Mouse (Mus musculus) urinary bladder, adult 2 months (tissue): ENCODE results near the gene Tmem104. TPM values are rescaled to one million over a fixed set of nuclear protein-coding genes. Genes with fewer than 3 reads are reported as not detected.

Experiments
- DNase-seq: peaks from one replicate; pipeline ENCODE4 v3.0.0; 2022; ENCODE audit warnings: low spot score
- polyA plus RNA-seq: library from polyadenylated mRNA; depleted of rRNA; stranded (reverse); fragments of >200 nt; gene quantifications from 2 replicates; pipeline ENCODE4 v1.2.3, GENCODE M21; 2012

The Tmem104 gene
- polyA plus RNA-seq, 1 experiment = 7.0 TPM

GRCm38 (mm10) chr11:115198932-115199384 is 11.7 kb downstream of the Tmem104 start:
- no peak for DNase-seq

GRCm38 (mm10) chr11:115200520-115200919 is 13.2 kb downstream of the Tmem104 start:
- DNase-seq = no peak

- peak; percentile 62 for DNase-seq
Measured at GRCm38 (mm10) chr11:115202316-115202715, 15.0 kb downstream of the Tmem104 start.

DNA sequence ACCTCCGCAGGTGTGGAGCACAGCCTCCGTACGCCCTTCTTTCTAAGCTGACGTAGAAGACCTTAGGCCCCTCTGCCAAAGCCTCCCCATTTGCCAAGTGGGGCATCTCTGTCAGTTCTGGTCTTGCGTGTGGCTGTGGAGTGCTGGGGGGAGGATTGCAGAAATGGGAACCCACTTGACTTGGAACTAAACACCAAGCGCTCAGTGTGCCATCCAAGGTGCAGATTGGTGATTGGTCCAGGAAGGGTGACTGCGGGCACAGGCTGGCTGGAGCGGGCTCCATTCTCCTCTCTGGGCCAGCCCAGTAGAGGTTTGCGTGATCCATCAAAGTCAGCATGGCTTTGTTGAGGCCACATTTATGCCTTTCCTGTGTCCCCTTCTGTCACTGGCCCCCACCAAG is 15.5 kb downstream of the Tmem104 start:
- DNase-seq = no peak

DNA sequence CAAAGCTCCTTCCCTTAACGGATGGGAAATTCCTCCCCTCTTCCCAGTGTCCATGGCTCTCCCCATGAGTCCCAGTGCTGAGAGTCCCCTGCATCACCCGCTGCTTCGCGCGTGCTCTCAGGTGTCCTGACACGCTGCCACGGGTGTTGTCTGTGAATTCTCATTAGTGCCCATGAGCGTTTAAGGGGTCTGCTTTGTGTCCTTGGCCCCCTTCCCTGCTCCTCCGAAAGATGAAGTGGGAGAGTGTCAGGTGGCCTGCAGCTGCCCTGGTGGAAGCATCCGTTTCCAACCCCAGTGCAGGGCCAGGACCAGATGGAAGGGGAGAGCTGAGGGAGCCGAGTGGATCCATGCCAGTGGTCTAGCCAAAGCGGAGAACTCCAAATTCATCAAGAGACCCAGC is 20.8 kb downstream of the Tmem104 start:
- DNase-seq = no peak

DNA sequence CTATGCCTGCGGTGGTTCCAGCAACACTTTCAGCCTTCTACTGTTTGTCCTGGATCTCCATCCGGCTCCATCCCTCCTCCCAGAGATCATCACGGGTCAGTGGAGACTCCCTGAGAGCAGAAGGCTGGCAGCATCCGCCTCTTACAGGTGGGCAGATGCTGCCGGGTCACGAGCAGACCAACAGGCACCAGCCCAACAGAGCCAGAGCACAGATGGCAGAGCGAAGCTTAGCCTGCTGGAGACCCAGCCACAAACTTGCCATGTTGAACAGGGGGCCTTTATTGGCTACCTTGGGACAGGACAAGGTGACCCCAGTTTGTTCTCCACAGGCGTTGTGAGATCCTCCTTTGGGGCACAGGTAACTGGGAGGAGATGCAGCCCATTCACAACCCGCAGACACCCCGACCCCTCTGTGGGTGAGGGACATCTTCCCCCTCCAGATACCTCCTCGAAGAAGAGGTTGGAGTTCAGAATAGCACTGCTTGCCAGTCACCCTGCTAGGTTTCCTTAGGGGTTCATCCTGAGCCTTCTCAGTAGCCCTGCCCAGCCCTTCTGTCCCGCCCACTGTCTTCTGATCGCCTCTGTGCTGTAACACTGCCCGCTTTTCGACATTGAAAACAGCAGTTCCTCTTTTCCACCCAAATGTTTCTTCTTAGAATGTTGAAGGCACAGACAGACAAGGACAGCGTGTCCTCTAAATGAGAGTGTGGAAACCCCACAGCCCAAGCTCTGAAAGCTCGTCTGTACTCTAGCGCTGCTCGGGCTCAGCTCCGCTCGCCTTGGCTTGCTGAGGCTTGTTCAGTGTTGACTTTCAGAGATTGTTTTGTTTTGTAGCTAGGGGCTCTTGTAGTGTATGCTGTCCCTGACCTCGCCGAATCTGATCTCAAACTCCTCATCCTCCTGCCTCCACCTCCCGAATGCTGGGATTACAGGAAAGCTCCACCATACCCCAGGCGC is 21.8 kb downstream of the Tmem104 start:
- no peak for DNase-seq

DNA sequence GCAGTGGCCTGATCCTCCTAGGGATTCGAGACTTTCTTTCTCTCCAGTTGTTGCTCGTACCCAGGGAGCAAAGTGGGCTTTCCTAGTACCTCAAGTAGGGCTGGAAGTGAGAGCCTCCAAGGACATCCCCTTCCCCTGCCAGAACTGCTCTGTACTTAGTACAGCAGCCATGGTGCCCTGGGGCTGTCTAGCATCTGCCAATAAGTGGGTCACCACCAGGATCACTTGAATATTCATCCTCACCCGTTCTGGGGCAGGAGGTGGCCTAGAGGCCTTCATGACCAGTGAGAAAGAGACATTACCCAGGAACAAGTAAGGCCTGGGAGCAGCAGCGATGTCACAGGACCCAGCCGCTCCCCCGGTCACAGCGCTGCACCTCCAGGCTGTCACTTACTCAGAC is 22.7 kb downstream of the Tmem104 start:
- DNase-seq = no peak

DNA sequence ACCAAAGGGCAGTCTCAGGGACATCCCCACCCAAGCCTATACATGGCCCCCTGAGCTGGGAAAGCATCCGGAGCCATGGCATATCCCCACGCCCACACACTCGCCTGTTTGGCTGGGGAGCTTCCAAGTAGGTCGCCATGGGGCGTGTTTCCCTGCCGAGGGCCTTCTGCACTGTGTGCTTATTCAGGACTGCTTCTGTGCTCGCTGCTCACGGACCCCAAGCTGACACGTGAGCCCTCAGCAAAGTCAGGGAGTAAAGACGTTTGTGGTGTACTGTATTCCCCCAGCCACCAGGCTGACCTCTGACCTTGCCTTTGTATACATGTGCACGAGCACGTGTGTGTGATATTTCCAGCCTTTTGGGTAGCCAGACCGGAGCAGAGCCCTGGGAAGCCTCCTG is 24.8 kb downstream of the Tmem104 start:
- no peak for DNase-seq

- DNase-seq = no peak
Measured at GRCm38 (mm10) chr11:115215123-115215522, 27.8 kb downstream of the Tmem104 start.

DNA sequence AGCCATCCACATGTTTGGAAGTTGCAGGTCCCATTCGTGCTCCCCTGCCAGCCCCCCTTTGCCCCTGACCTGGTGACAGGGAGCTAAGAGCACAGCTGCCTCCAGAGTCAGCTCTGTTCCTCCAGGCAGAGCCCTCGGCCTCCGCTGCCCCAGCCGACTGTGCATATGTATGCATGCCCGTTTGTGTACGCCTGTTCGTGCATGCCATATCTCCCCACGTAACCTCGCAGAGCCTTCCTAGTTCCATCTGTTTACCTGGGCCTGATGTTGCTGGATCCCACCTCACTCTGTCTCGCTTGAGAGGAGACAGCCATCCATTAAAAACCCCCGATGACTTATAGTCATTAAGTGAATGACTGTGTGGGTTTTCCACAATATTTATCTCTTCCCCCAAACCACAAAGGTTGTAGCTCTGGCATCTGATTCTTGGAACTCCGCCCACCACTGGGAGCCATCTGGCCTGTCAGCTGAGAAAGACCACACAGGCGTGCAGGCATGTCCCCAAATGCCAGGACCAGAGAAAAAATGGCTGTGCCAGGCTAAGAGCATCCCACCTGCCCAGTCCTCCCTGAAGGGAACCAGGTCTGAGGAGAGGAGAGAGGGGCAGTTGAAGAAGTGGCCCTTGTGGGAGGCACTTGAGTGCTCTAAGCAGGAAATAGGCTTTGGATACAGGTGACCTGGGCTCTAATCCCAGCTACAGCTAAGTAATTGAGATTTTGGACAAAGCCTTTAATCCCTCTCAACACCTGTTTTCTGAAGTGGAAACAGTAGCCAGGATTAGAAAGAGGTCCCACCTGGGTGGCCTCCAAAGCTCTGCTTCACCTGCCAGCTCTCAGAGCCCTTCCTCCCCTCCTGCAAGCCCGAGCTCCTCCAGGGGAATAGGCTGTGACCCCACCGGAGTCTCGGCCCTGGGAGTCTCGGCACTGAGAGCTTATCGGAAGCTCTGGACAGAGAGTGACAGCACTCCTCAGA is 30.4 kb downstream of the Tmem104 start:
- no peak for DNase-seq

DNA sequence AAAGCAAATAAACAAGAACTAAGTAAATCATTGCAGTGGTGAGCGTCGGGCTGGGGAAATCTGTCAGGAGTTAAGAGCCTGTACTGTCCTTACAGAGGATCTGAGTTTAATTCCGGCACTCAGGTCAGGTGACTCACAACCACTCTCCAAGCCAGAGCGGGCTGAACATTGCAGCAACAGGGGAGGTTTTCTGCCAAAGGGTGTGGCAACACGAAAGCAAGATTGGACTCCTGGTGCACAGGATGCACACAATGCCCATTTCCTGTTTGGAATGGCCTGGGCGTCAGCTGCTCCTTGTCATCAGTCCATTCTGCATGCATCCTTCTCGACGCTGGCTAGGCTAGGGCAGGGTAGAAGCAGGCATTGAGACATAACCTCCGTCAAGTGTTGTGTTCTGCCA is 32.0 kb downstream of the Tmem104 start:
- no peak for DNase-seq

DNA sequence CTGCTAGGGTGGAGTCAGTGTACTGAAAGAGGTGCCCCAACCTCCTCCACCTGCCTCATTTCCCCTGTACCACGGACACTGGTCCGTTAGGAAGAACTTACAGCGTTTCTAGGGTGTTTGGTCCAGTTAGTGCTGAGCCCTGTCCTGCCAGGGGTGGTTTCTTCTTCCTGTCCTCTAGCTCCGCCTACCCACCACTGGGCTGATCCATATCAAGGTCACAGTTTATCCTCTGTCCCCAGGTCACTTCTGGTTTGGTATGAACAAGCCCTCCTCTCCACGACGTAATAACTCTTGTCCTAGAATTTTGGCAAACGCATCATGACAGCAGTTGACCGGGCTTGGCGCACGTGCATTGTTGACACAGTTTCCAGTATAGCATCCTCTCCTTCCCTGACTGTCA is 32.4 kb downstream of the Tmem104 start:
- no peak for DNase-seq

DNA sequence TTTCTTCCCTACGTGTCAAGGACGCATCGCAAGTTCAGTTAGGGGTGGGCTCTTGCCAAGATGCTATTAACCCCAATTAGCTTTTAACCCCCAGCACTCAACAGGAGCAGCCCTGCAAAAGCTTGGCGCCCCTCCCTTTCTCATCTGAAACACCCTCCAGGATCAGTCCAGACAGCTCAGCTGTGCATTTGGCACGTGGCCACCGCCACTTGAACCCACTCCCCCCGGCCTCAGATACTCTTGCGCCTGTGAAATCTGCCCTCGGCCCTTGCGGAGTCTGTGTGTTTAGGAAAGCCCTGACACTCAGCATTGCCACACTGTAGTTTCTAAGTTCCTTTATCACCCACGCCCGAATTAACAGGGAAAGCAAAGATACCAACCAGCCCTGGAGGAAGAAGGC is 34.8 kb downstream of the Tmem104 start:
- DNase-seq = no peak

DNA sequence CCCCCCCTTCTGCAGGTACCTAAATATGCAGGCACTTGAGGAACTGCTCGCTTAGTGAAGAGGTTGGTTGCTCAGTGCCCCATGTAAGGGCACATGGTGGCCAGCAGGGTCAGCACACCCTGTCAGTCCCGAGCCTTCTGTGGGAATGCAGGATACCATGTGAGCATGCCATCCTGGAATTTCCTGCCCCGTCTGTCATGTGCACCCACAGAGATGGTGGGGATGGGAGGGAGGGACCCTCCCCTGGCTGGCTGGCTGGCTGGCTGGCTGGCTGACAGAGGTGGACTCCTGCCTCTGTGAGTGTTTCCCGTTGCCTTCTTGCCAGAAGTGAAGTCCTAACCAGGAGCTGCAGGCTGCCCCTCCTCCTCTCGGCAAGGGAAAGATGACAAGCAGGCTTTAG is 35.3 kb downstream of the Tmem104 start:
- DNase-seq = no peak

DNA sequence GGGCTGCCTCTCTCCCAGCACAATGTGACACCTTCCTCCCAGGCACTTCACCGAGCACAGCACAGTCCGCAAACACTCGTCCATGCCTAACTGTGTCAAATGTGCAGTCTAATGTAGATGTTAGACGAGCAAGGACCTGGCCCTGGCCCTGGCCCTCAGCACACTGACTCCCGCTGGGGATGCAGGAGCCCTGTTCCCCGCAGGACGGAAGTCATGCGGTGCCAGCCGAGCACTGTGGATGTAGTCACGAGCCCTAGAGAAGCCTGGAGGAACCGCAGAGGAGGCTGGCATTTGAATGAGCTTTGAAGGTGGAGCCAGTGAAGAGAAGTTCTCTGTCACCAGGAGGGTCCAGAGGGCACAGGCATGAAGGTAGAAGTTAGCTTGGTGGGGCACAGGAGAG is 36.2 kb downstream of the Tmem104 start:
- DNase-seq = no peak

GRCm38 (mm10) chr11:115223877-115224276 is 36.6 kb downstream of the Tmem104 start:
- no peak for DNase-seq

DNA sequence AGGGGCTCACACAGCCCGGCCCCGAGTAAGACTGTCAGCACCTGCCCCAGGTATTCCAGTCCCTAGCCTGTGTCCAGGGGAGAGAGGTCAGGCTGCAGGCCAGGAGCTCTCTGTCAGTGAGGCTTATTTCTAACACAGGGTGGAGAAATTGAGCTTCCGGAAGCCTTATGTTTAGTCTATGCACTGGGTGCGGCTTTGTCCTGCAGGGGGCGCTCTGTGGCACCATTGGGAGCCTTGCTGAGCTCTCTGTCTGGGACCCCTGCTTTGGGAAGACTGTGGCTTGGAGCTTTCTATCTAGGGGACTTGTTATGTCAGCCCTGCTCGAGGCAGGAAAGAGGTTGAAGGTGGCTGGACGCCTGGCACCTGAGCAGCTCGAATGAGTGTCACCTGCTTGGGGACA is 37.6 kb downstream of the Tmem104 start:
- DNase-seq = no peak

- DNase-seq = no peak
Measured at GRCm38 (mm10) chr11:115225301-115225700, 38.0 kb downstream of the Tmem104 start.

- DNase-seq = no peak
Measured at GRCm38 (mm10) chr11:115226811-115227491, 39.7 kb downstream of the Tmem104 start.

GRCm38 (mm10) chr11:115227640-115228039 is 40.4 kb downstream of the Tmem104 start:
- no peak for DNase-seq

- no peak for DNase-seq
Measured at GRCm38 (mm10) chr11:115228430-115228829, 41.1 kb downstream of the Tmem104 start.
